Mouse (Mus musculus) kidney, embryonic 16.5 days (tissue): ENCODE measurements at regions not wholly inside any gene's neighbourhood (a gene's known extent, or its start where the extent isn't known, plus 50 kb on each side); places are given as distances from the start of the nearest gene placed in this dataset.

Experiments
- ATAC-seq: fragments of 200-750 bp; cut with Nextera tagmentation; 2 replicates; pipeline ENCODE4 v1.8.0; 2017; ENCODE audit warnings: moderate TSS enrichment; ENCODE audit not compliant: low FRiP score, low TSS enrichment
- H3K27ac ChIP-seq: fragments of 300-500 bp; sonication (generic); 2 replicates; pipeline ENCODE4 v1.5.1; 2014; ENCODE audit warnings: low read length
- H3K27me3 ChIP-seq: fragments of 300-500 bp; sonication (generic); 2 replicates; pipeline ENCODE4 v1.6.1; 2014; ENCODE audit warnings: low read length, control low read depth, mixed read lengths; ENCODE audit not compliant: insufficient read depth
- H3K36me3 ChIP-seq: fragments of 300-500 bp; sonication (generic); 2 replicates; pipeline ENCODE4 v1.6.1; 2014; ENCODE audit warnings: low read length, control low read depth, mixed read lengths; ENCODE audit not compliant: insufficient read depth
- H3K4me1 ChIP-seq: fragments of 300-500 bp; sonication (generic); 2 replicates; pipeline ENCODE4 v1.6.1; 2014; ENCODE audit warnings: low read length, control low read depth, mixed read lengths; ENCODE audit not compliant: insufficient read depth
- H3K4me2 ChIP-seq: fragments of 300-500 bp; sonication (generic); replicated peaks from 2 replicates; pipeline ENCODE4 v1.6.1; 2014; ENCODE audit warnings: low read depth, low read length
- H3K4me3 ChIP-seq: fragments of 300-500 bp; sonication (generic); 2 replicates; pipeline ENCODE4 v1.5.1; 2014; ENCODE audit warnings: mild to moderate bottlenecking, low read length
- H3K9ac ChIP-seq: fragments of 300-500 bp; sonication (generic); replicated peaks from 2 replicates; pipeline ENCODE4 v1.6.1; 2014; ENCODE audit warnings: low read length
- H3K9me3 ChIP-seq: fragments of 300-500 bp; sonication (generic); 2 replicates; pipeline ENCODE4 v1.6.1; 2016; ENCODE audit warnings: low read length, control low read depth
- WGBS: fragments of 180-500 bp; shearing (Covaris S2); extraction: QIAGEN DNeasy Blood & Tissue Kit; methylation state at CpG from one replicate; pipeline ENCODE4 v1.1.7; 2014; 5-methylcytosine and 5-hydroxymethylcytosine counted together

DNA sequence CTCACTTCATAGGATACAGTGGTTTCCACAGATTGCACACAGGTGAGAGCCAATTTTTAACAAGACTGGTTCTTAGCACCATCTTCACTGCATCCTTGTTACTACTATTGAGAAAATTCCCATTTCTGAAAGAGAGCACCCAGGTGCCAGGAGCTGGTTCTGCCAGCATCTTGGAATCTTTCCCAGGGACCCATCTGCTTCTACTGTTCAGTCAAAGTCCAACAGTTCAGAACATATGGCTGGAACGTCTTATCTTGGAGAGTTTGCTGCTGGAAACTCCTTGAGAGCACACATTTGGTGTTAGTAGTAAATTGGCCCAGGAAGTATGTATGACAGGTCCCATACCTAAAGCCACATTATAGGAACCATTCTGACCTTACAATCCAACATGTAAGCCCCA, 402.7 kb upstream of the 4933412E24Rik start:
- Histone ChIP-seq H3K4me1 (no peaks in the 10 kb centered on the region), H3K4me2 (no peak overlapping the region), H3K4me3 (no peak overlapping the region), H3K9me3 (no peaks in the 10 kb centered on the region), H3K36me3 (no peaks in the 10 kb centered on the region), H3K27ac (no peak overlapping the region), H3K27me3 (no peaks in the 10 kb centered on the region), H3K9ac (no peak overlapping the region)
- 64% methylated on average over 1 of the region's 1 CpGs for WGBS
- ATAC-seq = no peak

- Histone ChIP-seq H3K36me3 (no peaks in the 10 kb centered on the region), H3K9me3 (no peaks in the 10 kb centered on the region), H3K27me3 (no peaks in the 10 kb centered on the region), H3K27ac (no peak overlapping the region), H3K4me1 (no peaks in the 10 kb centered on the region), H3K4me3 (no peak overlapping the region), H3K9ac (no peak overlapping the region), H3K4me2 (no peak overlapping the region)
- 74% methylated on average over 7 of the region's 7 CpGs for WGBS
- no peak for ATAC-seq
Observed at GRCm38 (mm10) chr15:60392267-60392666, 375.9 kb upstream of the 4933412E24Rik start.

DNA sequence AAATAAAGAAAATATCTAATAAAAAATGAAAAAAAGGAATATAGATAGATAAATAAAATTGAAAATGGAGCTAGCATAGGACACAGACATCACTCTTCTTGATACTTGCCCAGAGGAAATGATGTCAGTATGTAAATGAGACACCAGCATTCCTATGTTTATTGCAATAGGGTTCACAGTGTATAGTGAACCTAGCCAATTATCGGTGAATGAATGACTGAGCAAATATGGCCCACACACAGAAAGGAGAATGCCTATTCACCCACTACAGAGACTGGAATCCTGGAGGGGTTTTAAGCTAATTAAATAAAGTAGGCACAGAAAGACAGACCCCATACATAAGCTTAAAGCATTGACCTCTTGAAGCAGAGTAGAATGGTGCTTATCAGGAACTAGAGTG, 373.9 kb upstream of the 4933412E24Rik start:
- Histone ChIP-seq H3K4me1 (no peaks in the 10 kb centered on the region), H3K9me3 (no peaks in the 10 kb centered on the region), H3K36me3 (no peaks in the 10 kb centered on the region), H3K27me3 (no peaks in the 10 kb centered on the region), H3K9ac (no peak overlapping the region), H3K4me2 (no peak overlapping the region), H3K4me3 (no peak overlapping the region), H3K27ac (no peak overlapping the region)
- ATAC-seq = no peak
- WGBS = 97% methylated on average over 1 of the region's 1 CpGs

DNA sequence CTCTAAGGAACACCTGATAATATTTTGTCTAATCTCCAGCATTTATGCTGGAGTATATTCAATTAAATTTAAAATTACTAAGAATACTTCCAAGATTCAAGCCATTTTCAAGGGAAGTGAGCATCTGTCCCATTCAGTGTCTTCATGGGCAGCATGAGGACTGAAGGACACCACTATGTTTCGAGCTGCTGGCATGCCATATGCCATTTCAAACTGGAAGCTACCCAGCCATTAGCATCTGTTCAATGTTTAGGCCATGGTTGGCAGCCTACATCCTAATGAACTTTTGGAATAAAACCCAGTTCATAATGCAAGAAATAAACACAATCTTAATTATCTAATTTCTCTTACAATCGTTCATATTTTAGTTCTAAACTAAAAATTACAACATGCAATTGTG, 371.5 kb upstream of the 4933412E24Rik start:
- Histone ChIP-seq H3K9me3 (no peaks in the 10 kb centered on the region), H3K27me3 (no peaks in the 10 kb centered on the region), H3K36me3 (no peaks in the 10 kb centered on the region), H3K4me1 (no peaks in the 10 kb centered on the region), H3K4me3 (no peak overlapping the region), H3K9ac (no peak overlapping the region), H3K4me2 (no peak overlapping the region), H3K27ac (no peak overlapping the region)
- WGBS = 87% methylated on average over 2 of the region's 2 CpGs
- no peak for ATAC-seq
